Mouse (Mus musculus) neural tube, embryonic 14.5 days (tissue): ENCODE data around the gene Cptp. TPM values are rescaled to one million over a fixed set of nuclear protein-coding genes. Genes with fewer than 3 reads are reported as not detected.
A peak's percentile ranks its signal among the peaks of the same experiment; 100 is the strongest.

ENCODE experiments used
- ATAC-seq: fragments of 200-750 bp; cut with Nextera tagmentation; 2 replicates; pipeline ENCODE4 v1.8.0; 2017; ENCODE audit warnings: low read depth, mild to moderate bottlenecking, moderate TSS enrichment, moderate library complexity
- H3K27ac ChIP-seq: fragments of 300-500 bp; sonication (generic); 2 replicates; pipeline ENCODE4 v1.5.1; 2014; ENCODE audit warnings: low read depth, mild to moderate bottlenecking, control low read depth, low read length, moderate library complexity, mixed read lengths
- H3K27me3 ChIP-seq: fragments of 300-500 bp; sonication (generic); 2 replicates; pipeline ENCODE4 v1.6.1; 2014; ENCODE audit warnings: low read length; ENCODE audit not compliant: control insufficient read depth, insufficient read depth
- H3K36me3 ChIP-seq: fragments of 300-500 bp; sonication (generic); 2 replicates; pipeline ENCODE4 v1.6.1; 2014; ENCODE audit warnings: low read length, mixed read lengths; ENCODE audit not compliant: control insufficient read depth, insufficient read depth
- H3K4me1 ChIP-seq: fragments of 300-500 bp; sonication (generic); 2 replicates; pipeline ENCODE4 v1.6.1; 2014; ENCODE audit warnings: low read length; ENCODE audit not compliant: control insufficient read depth, insufficient read depth
- H3K4me2 ChIP-seq: fragments of 300-500 bp; sonication (generic); 2 replicates; pipeline ENCODE4 v1.6.1; 2014; ENCODE audit warnings: mild to moderate bottlenecking, low read depth, low read length, control low read depth
- H3K4me3 ChIP-seq: fragments of 300-500 bp; sonication (generic); 2 replicates; pipeline ENCODE4 v1.5.1; 2014; ENCODE audit warnings: low read depth, low read length, control low read depth, mixed read lengths
- H3K9ac ChIP-seq: fragments of 300-500 bp; sonication (generic); replicated peaks from 2 replicates; pipeline ENCODE4 v1.6.1; 2014; ENCODE audit warnings: low read depth, mild to moderate bottlenecking, control low read depth, low read length, mixed read lengths
- H3K9me3 ChIP-seq: fragments of 300-500 bp; sonication (generic); 2 replicates; pipeline ENCODE4 v1.6.1; 2016; ENCODE audit warnings: low read length; ENCODE audit not compliant: control insufficient read depth
- WGBS: fragments of 180-500 bp; shearing (Covaris S2); extraction: QIAGEN DNeasy Blood & Tissue Kit; methylation state at CpG from one replicate; pipeline ENCODE4 v1.1.7; 2014; 5-methylcytosine and 5-hydroxymethylcytosine counted together
- polyA plus RNA-seq: library from polyadenylated mRNA; unstranded; fragments of >200 nt; fragmentation: Nextera tagmentation; extraction: Ambion mirVana; gene quantifications from 2 replicates; pipeline ENCODE4 v1.2.1, GENCODE M21; 2014

The Cptp gene
- polyA plus RNA-seq, 1 experiment from 2014 or later, result 31.8 TPM

- peaks cover 4% of the 10 kb centered on the region; the same call in 1 of the 2 replicates for H3K36me3 ChIP-seq
- 0 out of 2 replicates have a peak, but pooled peaks have one; percentile 19 for ATAC-seq
- H3K4me1 ChIP-seq, result 0 out of 2 replicates have a peak, but pooled peaks cover 5% of the 10 kb centered on the region
- 15% methylated on average over 8 of the region's 8 CpGs for WGBS
- no peak overlapping the region for H3K27ac ChIP-seq
- peak overlapping the region; percentile 26 for H3K4me3 ChIP-seq
- peak overlapping the region; percentile 53 for H3K4me2 ChIP-seq
- peak overlapping the region; percentile 21; the same call in 1 of the 2 replicates for H3K9ac ChIP-seq
- H3K27me3 ChIP-seq, result peaks cover 4% of the 10 kb centered on the region; the same call in 1 of the 2 replicates
- no peaks in the 10 kb centered on the region for H3K9me3 ChIP-seq
These were observed 28.9 kb downstream of the Cptp start for GRCm38 (mm10) chr4:155840076-155841002.

- Histone ChIP-seq H3K36me3 (peaks cover 4% of the 10 kb centered on the region; the same call in 1 of the 2 replicates), H3K9ac (peak within 1 kb of the TSS; percentile 21; the same call in 1 of the 2 replicates), H3K4me1 (0 out of 2 replicates have a peak, but pooled peaks cover 5% of the 10 kb centered on the region), H3K27me3 (peaks cover 4% of the 10 kb centered on the region; the same call in 1 of the 2 replicates), H3K4me3 (peak within 1 kb of the TSS; percentile 26), H3K9me3 (no peaks in the 10 kb centered on the region), H3K27ac (no peak within 1 kb of the TSS), H3K4me2 (peak within 1 kb of the TSS; percentile 53)
- peak; percentile 70; the same call in 1 of the 2 replicates for ATAC-seq
- WGBS, result 3% methylated on average over 16 of the region's 16 CpGs
These were observed 29.7 kb downstream of the Cptp start, which contains the start of gene Mxra8 for GRCm38 (mm10) chr4:155839483-155839910. Mxra8 (plus strand) TSS chr4:155839680.

GRCm38 (mm10) chr4:155838187-155839153, 30.8 kb downstream of the Cptp start:
- H3K9ac ChIP-seq, result no peak overlapping the region
- peaks cover 13% of the 10 kb centered on the region for H3K4me1 ChIP-seq
- peaks cover 6% of the 10 kb centered on the region; the same call in 1 of the 2 replicates for H3K36me3 ChIP-seq
- no peak overlapping the region for H3K27ac ChIP-seq
- H3K9me3 ChIP-seq, result no peaks in the 10 kb centered on the region
- no peak overlapping the region for H3K4me2 ChIP-seq
- 72% methylated on average over 8 of the region's 8 CpGs for WGBS
- ATAC-seq, result no peak
- H3K4me3 ChIP-seq, result no peak overlapping the region
- H3K27me3 ChIP-seq, result peaks cover 4% of the 10 kb centered on the region; the same call in 1 of the 2 replicates

- Histone ChIP-seq H3K4me2 (no peak overlapping the region), H3K9me3 (no peaks in the 10 kb centered on the region), H3K9ac (no peak overlapping the region), H3K4me1 (peaks cover 15% of the 10 kb centered on the region), H3K4me3 (no peak overlapping the region), H3K27me3 (peaks cover 4% of the 10 kb centered on the region; the same call in 1 of the 2 replicates), H3K36me3 (peaks cover 4% of the 10 kb centered on the region; the same call in 1 of the 2 replicates), H3K27ac (no peak overlapping the region)
- ATAC-seq, result no peak
- 81% methylated on average over 11 of the region's 11 CpGs for WGBS
These were observed 31.7 kb downstream of the Cptp start for GRCm38 (mm10) chr4:155837404-155838010.

- H3K4me1 ChIP-seq, result peaks cover 16% of the 10 kb centered on the region
- H3K9me3 ChIP-seq, result no peaks in the 10 kb centered on the region
- no peak overlapping the region for H3K4me2 ChIP-seq
- H3K27ac ChIP-seq, result peak overlapping the region; percentile 50
- H3K27me3 ChIP-seq, result no peaks in the 10 kb centered on the region
- H3K4me3 ChIP-seq, result no peak overlapping the region
- H3K9ac ChIP-seq, result no peak overlapping the region
- 0 out of 2 replicates have a peak, but pooled peaks cover 3% of the 10 kb centered on the region for H3K36me3 ChIP-seq
- 40% methylated on average over 2 of the region's 2 CpGs for WGBS
- ATAC-seq, result no peak
These were observed 35.4 kb downstream of the Cptp start for GRCm38 (mm10) chr4:155833836-155834235.

GRCm38 (mm10) chr4:155833234-155833633, 36.0 kb downstream of the Cptp start:
- 88% methylated on average over 4 of the region's 4 CpGs for WGBS
- no peak for ATAC-seq
- H3K4me1 ChIP-seq, result peaks cover 16% of the 10 kb centered on the region
- H3K27me3 ChIP-seq, result no peaks in the 10 kb centered on the region
- H3K4me3 ChIP-seq, result no peak overlapping the region
- H3K36me3 ChIP-seq, result 0 out of 2 replicates have a peak, but pooled peaks cover 3% of the 10 kb centered on the region
- H3K9ac ChIP-seq, result no peak overlapping the region
- no peaks in the 10 kb centered on the region for H3K9me3 ChIP-seq
- no peak overlapping the region for H3K27ac ChIP-seq
- no peak overlapping the region for H3K4me2 ChIP-seq

GRCm38 (mm10) chr4:155832321-155832720, 36.9 kb downstream of the Cptp start:
- Histone ChIP-seq H3K36me3 (0 out of 2 replicates have a peak, but pooled peaks cover 7% of the 10 kb centered on the region), H3K9me3 (no peaks in the 10 kb centered on the region), H3K4me1 (peaks cover 16% of the 10 kb centered on the region), H3K4me2 (peak overlapping the region; percentile 79), H3K9ac (peak overlapping the region; percentile 65), H3K27me3 (no peaks in the 10 kb centered on the region), H3K4me3 (peak overlapping the region; percentile 77), H3K27ac (no peak overlapping the region)
- no peak for ATAC-seq
- 52% methylated on average over 10 of the region's 10 CpGs for WGBS

GRCm38 (mm10) chr4:155831831-155832230, 37.4 kb downstream of the Cptp start:
- Histone ChIP-seq H3K36me3 (0 out of 2 replicates have a peak, but pooled peaks cover 8% of the 10 kb centered on the region), H3K27me3 (no peaks in the 10 kb centered on the region), H3K9me3 (no peaks in the 10 kb centered on the region), H3K9ac (peak overlapping the region; percentile 65), H3K4me3 (peak overlapping the region; percentile 77), H3K27ac (peak overlapping the region; percentile 84), H3K4me2 (peak overlapping the region; percentile 79), H3K4me1 (peaks cover 16% of the 10 kb centered on the region)
- ATAC-seq, result no peak; the same call in 1 of the 2 replicates
- 1% methylated on average over 25 of the region's 25 CpGs for WGBS
